ENCODE assay signal across 8 mouse cellular contexts in genomic region chr6:134921695-134922510, GRCm38 (mm10). TPM values are rescaled to one million over a fixed set of nuclear protein-coding genes. Genes with fewer than 3 reads are reported as not detected.
DNase-seq lines count a peak whose midpoint lies in the region; ATAC-seq and TF ChIP-seq lines count a peak whose summit lies in the region.

No protein-coding gene starts in this region.

- H3K36me3 ChIP-seq in heart, embryonic 16.5 days (ENCODE audit: control insufficient read depth, insufficient read depth): peaks cover 3% of the 10 kb centered on the region; the same call in 1 of the 2 replicates
- peaks cover 12% of the 10 kb centered on the region for H3K36me3 ChIP-seq in liver, postnatal 0 days (replicated peaks; ENCODE audit: insufficient read depth, low read length)

- TF ChIP-seq CTCF in liver, postnatal 0 days (IDR thresholded peaks at IDR 0.05; ENCODE audit: low read depth): no peak

- H3K27me3 ChIP-seq in heart, embryonic 16.5 days (ENCODE audit: control insufficient read depth, insufficient read depth, low read length): no peaks in the 10 kb centered on the region
- H3K27me3 ChIP-seq in liver, postnatal 0 days (ENCODE audit: insufficient read depth, low read length): no peaks in the 10 kb centered on the region

- H3K9ac ChIP-seq in heart, embryonic 16.5 days (ENCODE audit: low read length): peak overlapping the region; percentile 92
- H3K9ac ChIP-seq in liver, postnatal 0 days (replicated peaks): peak overlapping the region; percentile 99

- peaks cover 32% of the 10 kb centered on the region for H3K4me1 ChIP-seq in heart, embryonic 16.5 days (ENCODE audit: control insufficient read depth, insufficient read depth, low read length)
- H3K4me1 ChIP-seq in liver, postnatal 0 days (ENCODE audit: insufficient read depth): peaks cover 35% of the 10 kb centered on the region

- ATAC-seq in heart, embryonic 16.5 days (replicated peaks; ENCODE audit: extremely low read depth, insufficient read depth, low FRiP score): no peak
- no peak for ATAC-seq in liver, postnatal 0 days
- ATAC-seq in erythroid progenitor cell, adult 5-6 weeks (replicated peaks; ENCODE audit: low FRiP score, poor library complexity, severe bottlenecking): no peak

- H3K9me3 ChIP-seq in heart, embryonic 16.5 days (replicated peaks; ENCODE audit: control insufficient read depth, low read length): no peaks in the 10 kb centered on the region
- no peaks in the 10 kb centered on the region for H3K9me3 ChIP-seq in liver, postnatal 0 days (ENCODE audit: low read length)

- H3K4me2 ChIP-seq in heart, embryonic 16.5 days (ENCODE audit: low read depth, low read length): peak overlapping the region; percentile 92
- H3K4me2 ChIP-seq in liver, postnatal 0 days (ENCODE audit: low read depth, low read length): peak overlapping the region; percentile 98

- H3K27ac ChIP-seq in heart, embryonic 16.5 days (ENCODE audit: low read length): peak overlapping the region; percentile 99
- H3K27ac ChIP-seq in liver, postnatal 0 days (ENCODE audit: low read depth): peak overlapping the region; percentile 99

- TF ChIP-seq EP300 in liver, postnatal 0 days (IDR thresholded peaks at IDR 0.05; ENCODE audit: low read depth): no peak

- peak overlapping the region; percentile 85 for H3K4me3 ChIP-seq in heart, embryonic 16.5 days (ENCODE audit: low read length)
- peak overlapping the region; percentile 98 for H3K4me3 ChIP-seq in liver, postnatal 0 days (ENCODE audit: low read depth, low read length)

- DNase-seq in adrenal gland, adult 2 months: peak; percentile 27
- DNase-seq in adrenal gland, postnatal 14 days: no peak
- DNase-seq in ovary, postnatal 36 days (ENCODE audit: low spot score): peak; percentile 30
- DNase-seq in ovary, adult 18-20 months (ENCODE audit: low spot score): no peak
- peak; percentile 51 for DNase-seq in liver, postnatal 0 days
- DNase-seq in embryo, embryonic 9.5 days (ENCODE audit: extremely low spot score): no peak

- WGBS in heart, embryonic 16.5 days: 5% methylated on average over 20 of the region's 20 CpGs
- 8% methylated on average over 20 of the region's 20 CpGs for WGBS in liver, postnatal 0 days (ENCODE audit: insufficient replicate concordance)

RNA-seq across cellular contexts. Expression of gene Cdkn1b, which starts 1.7 kb away (rescaled TPM):
- 10 to 100 TPM; 41.5 to 42.2 TPM for total RNA-seq in adrenal gland, adult 2 months (2021)
- 24.5 and 31.9 TPM in 2 replicates for polyA plus RNA-seq in adrenal gland, adult 2 months (2012; rRNA removed)
- total RNA-seq in adrenal gland, postnatal 14 days (2021): 42.8 and 48.0 TPM in 2 replicates
- polyA plus RNA-seq in heart, embryonic 16.5 days (2015; fragmentation: Nextera tagmentation; extraction: Ambion mirVana): 14.7 TPM in 2 replicates
- polyA plus RNA-seq in liver, postnatal 0 days (2015; fragmentation: Nextera tagmentation; extraction: Ambion mirVana): 10.9 and 14.1 TPM in 2 replicates
- 62.7 and 90.5 TPM in 2 replicates for total RNA-seq in erythroid progenitor cell, adult 5-6 weeks (2015; ENCODE audit: low replicate concordance)
- 107 and 117 TPM in 2 replicates for total RNA-seq in erythroid progenitor cell, adult 5-6 weeks (2017; ENCODE audit: low replicate concordance)

RNA-seq across cellular contexts. Expression of gene Gpr19, which starts 23.5 kb away (rescaled TPM):
- total RNA-seq in adrenal gland, adult 2 months (2021): 1 to 10 TPM; 5.2 to 8.6 TPM
- polyA plus RNA-seq in adrenal gland, adult 2 months (2012; rRNA removed): 9.6 and 9.9 TPM in 2 replicates
- total RNA-seq in adrenal gland, postnatal 14 days (2021): 10.0 and 11.8 TPM in 2 replicates
- 9.1 and 10.6 TPM in 2 replicates for polyA plus RNA-seq in heart, embryonic 16.5 days (2015; fragmentation: Nextera tagmentation; extraction: Ambion mirVana)
- polyA plus RNA-seq in liver, postnatal 0 days (2015; fragmentation: Nextera tagmentation; extraction: Ambion mirVana): 4.6 and 4.8 TPM in 2 replicates
- 17.3 and 19.7 TPM in 2 replicates for total RNA-seq in erythroid progenitor cell, adult 5-6 weeks (2015; ENCODE audit: low replicate concordance)
- 7.2 and 11.9 TPM in 2 replicates for total RNA-seq in erythroid progenitor cell, adult 5-6 weeks (2017; ENCODE audit: low replicate concordance)

RNA-seq across cellular contexts. Expression of gene Apold1, which starts 59.6 kb away (rescaled TPM):
- total RNA-seq in adrenal gland, adult 2 months (2021): 1 to 10 TPM; 3.9 to 4.7 TPM
- polyA plus RNA-seq in adrenal gland, adult 2 months (2012; rRNA removed): 2.0 TPM in 2 replicates
- 12.0 and 18.0 TPM in 2 replicates for total RNA-seq in adrenal gland, postnatal 14 days (2021)
- polyA plus RNA-seq in heart, embryonic 16.5 days (2015; fragmentation: Nextera tagmentation; extraction: Ambion mirVana): 8.9 and 9.9 TPM in 2 replicates
- polyA plus RNA-seq in liver, postnatal 0 days (2015; fragmentation: Nextera tagmentation; extraction: Ambion mirVana): 2.4 and 2.5 TPM in 2 replicates
- total RNA-seq in erythroid progenitor cell, adult 5-6 weeks (2015; ENCODE audit: low replicate concordance): 8.8 and 11.5 TPM in 2 replicates
- 16.0 and 17.9 TPM in 2 replicates for total RNA-seq in erythroid progenitor cell, adult 5-6 weeks (2017; ENCODE audit: low replicate concordance)

Comparison
In these comparisons a context has a peak if more than half of its experiments do, and no peak if none do; other contexts are left out.
1. DNase-seq: peak in adrenal gland, adult 2 months (single experiment), ovary, postnatal 36 days (single experiment) and liver, postnatal 0 days (single experiment); none in adrenal gland, postnatal 14 days (single experiment), ovary, adult 18-20 months (single experiment) and embryo, embryonic 9.5 days (single experiment).